Mouse (Mus musculus) frontal cortex, postnatal 36 days (tissue): ENCODE measurements around the gene Nedd4.

Source experiments
- DNase-seq, 2 experiments: peaks; one replicate each; pipeline ENCODE4 v3.0.0; 2022; ENCODE audit warnings: low spot score in 2 of 2

Nedd4 gene

GRCm38 (mm10) chr9:72721221-72721620 is 59.1 kb downstream of the Nedd4 start:
- DNase-seq, result no peak

GRCm38 (mm10) chr9:72722622-72723021 is 60.5 kb downstream of the Nedd4 start:
- DNase-seq, result no peak

- no peak for DNase-seq
Measured at GRCm38 (mm10) chr9:72724491-72725221, 62.5 kb downstream of the Nedd4 start.

GRCm38 (mm10) chr9:72733966-72734365 is 71.8 kb downstream of the Nedd4 start:
- peak; percentile 49 to 62 for DNase-seq

GRCm38 (mm10) chr9:72735822-72736410 is 73.8 kb downstream of the Nedd4 start:
- DNase-seq, result peak in 1 of 2 experiments; percentile 34

GRCm38 (mm10) chr9:72741206-72741605 is 79.1 kb downstream of the Nedd4 start:
- no peak for DNase-seq

GRCm38 (mm10) chr9:72746278-72746677 is 84.1 kb downstream of the Nedd4 start:
- DNase-seq, result no peak

- no peak for DNase-seq
Measured at GRCm38 (mm10) chr9:72750272-72750671, 88.1 kb downstream of the Nedd4 start.

- DNase-seq, result no peak
Measured at GRCm38 (mm10) chr9:72752656-72753055, 90.5 kb downstream of the Nedd4 start.

- no peak for DNase-seq
Measured at GRCm38 (mm10) chr9:72753741-72754140, 91.6 kb downstream of the Nedd4 start.

- no peak for DNase-seq
Measured at GRCm38 (mm10) chr9:72757143-72757542, 95.0 kb downstream of the Nedd4 start.

- DNase-seq, result peak; percentile 38 to 77
Measured at GRCm38 (mm10) chr9:72758705-72759131, 96.6 kb downstream of the Nedd4 start.

- DNase-seq, result no peak
Measured at GRCm38 (mm10) chr9:72763050-72763718, 101.0 kb downstream of the Nedd4 start.

GRCm38 (mm10) chr9:72766789-72767349 is 104.7 kb downstream of the Nedd4 start:
- peak; percentile 93 to 97 for DNase-seq

- no peak for DNase-seq
Measured at GRCm38 (mm10) chr9:72775022-72775421, 112.9 kb downstream of the Nedd4 start.

GRCm38 (mm10) chr9:72779004-72779403 is 116.9 kb downstream of the Nedd4 start:
- no peak for DNase-seq

- DNase-seq, result no peak
Measured at GRCm38 (mm10) chr9:72779733-72780132, 117.6 kb downstream of the Nedd4 start.

GRCm38 (mm10) chr9:72780694-72781093 is 118.5 kb downstream of the Nedd4 start:
- DNase-seq, result no peak

GRCm38 (mm10) chr9:72781466-72781865 is 119.3 kb downstream of the Nedd4 start:
- DNase-seq, result no peak

GRCm38 (mm10) chr9:72782121-72782520 is 120.0 kb downstream of the Nedd4 start:
- DNase-seq, result no peak

- no peak for DNase-seq
Measured at GRCm38 (mm10) chr9:72787732-72788131, 125.6 kb downstream of the Nedd4 start.

GRCm38 (mm10) chr9:72790530-72791212 is 128.5 kb downstream of the Nedd4 start:
- no peak for DNase-seq
